ENCODE assay signal across 19 mouse cellular contexts in the genomic region with DNA sequence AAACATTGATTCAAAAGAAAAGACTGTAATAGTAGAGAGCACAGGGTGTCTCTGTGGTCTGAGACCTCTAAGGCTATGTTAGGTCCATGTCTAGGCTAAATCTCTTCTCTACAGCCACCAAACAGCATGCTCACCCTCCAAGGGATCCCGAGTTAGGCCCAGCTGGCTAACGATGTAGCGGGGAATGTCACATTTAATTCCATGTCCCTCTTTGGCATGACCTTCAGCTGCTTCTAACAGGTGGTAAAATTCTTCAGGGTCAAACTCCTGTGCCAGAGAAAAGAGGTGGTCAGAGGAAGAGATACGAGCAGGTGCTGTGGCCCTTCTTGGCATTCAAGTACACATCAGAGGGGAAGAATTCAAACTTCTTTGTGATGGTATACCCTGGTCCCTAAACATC.
DNase-seq lines count a peak whose midpoint lies in the region; ATAC-seq and TF ChIP-seq lines count a peak whose summit lies in the region.
"Had no signal": no experiment of that assay in that cellular context is flagged by ENCODE, and none has a peak within 500 bp of the region (broad histone marks: within the 10 kb centered on the region; RNA-seq: fewer than 3 reads in every experiment).

No protein-coding gene starts in this region.

- peak; percentile 20 for DNase-seq in intestine, embryonic 14.5 days (ENCODE audit: low spot score)
- DNase-seq in urinary bladder, adult 18-20 months (ENCODE audit: low spot score in 2 of 2), result no peak
- DNase-seq: adrenal gland, adult 2 months; adrenal gland, adult 8-10 months; adrenal gland, postnatal 10 days; adrenal gland, postnatal 14 days; adrenal gland, postnatal 25 days; adrenal gland, postnatal 36 days; B cell, adult 2 months; cerebellum, adult 11 months; cerebellum, adult 11-12 months; cerebellum, adult 18-20 months had no signal

- H3ac ChIP-seq in myocyte (ENCODE audit: control insufficient read depth, insufficient read length), result no peak overlapping the region

- 92% methylated on average over 4 of the region's 4 CpGs for WGBS in intestine, embryonic 14.5 days
- WGBS in intestine, embryonic 15.5 days, result 91% methylated on average over 4 of the region's 4 CpGs

- peaks cover 75% of the 10 kb centered on the region for H3K36me3 ChIP-seq in intestine, embryonic 14.5 days (ENCODE audit: control insufficient read depth, insufficient read depth, low read length)
- H3K36me3 ChIP-seq in intestine, embryonic 15.5 days, result peaks cover 42% of the 10 kb centered on the region
- peaks cover 53% of the 10 kb centered on the region for H3K36me3 ChIP-seq in myocyte (ENCODE audit: control insufficient read depth, insufficient read depth)

- H3K4me1 ChIP-seq in intestine, embryonic 14.5 days (replicated peaks; ENCODE audit: control insufficient read depth, insufficient read depth, low read length), result no peaks in the 10 kb centered on the region
- no peaks in the 10 kb centered on the region for H3K4me1 ChIP-seq in intestine, embryonic 15.5 days (replicated peaks)

- H3K9ac ChIP-seq in intestine, embryonic 14.5 days (ENCODE audit: low read length), result no peak overlapping the region
- no peak overlapping the region for H3K9ac ChIP-seq in intestine, embryonic 15.5 days

- H3K79me2 ChIP-seq in myocyte (ENCODE audit: control insufficient read depth, insufficient read depth), result no peaks in the 10 kb centered on the region

- H3K4me2 ChIP-seq in intestine, embryonic 14.5 days (ENCODE audit: low read length), result no peak overlapping the region
- no peak overlapping the region for H3K4me2 ChIP-seq in intestine, embryonic 15.5 days (replicated peaks)
- no peak overlapping the region for H3K4me2 ChIP-seq in myocyte (ENCODE audit: low read depth)

- H3K27me3 ChIP-seq in intestine, embryonic 14.5 days (replicated peaks; ENCODE audit: control insufficient read depth, insufficient read depth, low read length), result no peaks in the 10 kb centered on the region
- no peaks in the 10 kb centered on the region for H3K27me3 ChIP-seq in intestine, embryonic 15.5 days (replicated peaks)
- no peaks in the 10 kb centered on the region for H3K27me3 ChIP-seq in myocyte (ENCODE audit: control insufficient read depth, insufficient read depth, insufficient read length)
- H3K27me3 ChIP-seq: CH12.LX, Patski had no signal

- TF ChIP-seq POLR2A in myocyte (IDR thresholded peaks at IDR 0.05; ENCODE audit: insufficient read length, low read depth), result no peak

- no peaks in the 10 kb centered on the region for H3K9me3 ChIP-seq in intestine, embryonic 14.5 days (ENCODE audit: control insufficient read depth, low read length)
- no peaks in the 10 kb centered on the region for H3K9me3 ChIP-seq in intestine, embryonic 15.5 days
- H3K9me3 ChIP-seq: G1E had no signal

- ATAC-seq in intestine, embryonic 14.5 days (replicated peaks; ENCODE audit: low FRiP score, low TSS enrichment, low read depth), result no peak
- ATAC-seq in intestine, embryonic 15.5 days, result no peak
- ATAC-seq: activated CD4-positive, CD25-positive, alpha-beta regulatory T cell, adult 4 months; CD4-positive, CD25-positive, alpha-beta regulatory T cell, adult 4 months; Patski had no signal

- no peak overlapping the region for H3K4me3 ChIP-seq in intestine, embryonic 14.5 days (ENCODE audit: low read depth, low read length)
- H3K4me3 ChIP-seq in intestine, embryonic 15.5 days (replicated peaks), result no peak overlapping the region
- no peak overlapping the region for H3K4me3 ChIP-seq in myocyte

- H3K27ac ChIP-seq in intestine, embryonic 14.5 days (ENCODE audit: low read depth), result no peak overlapping the region
- H3K27ac ChIP-seq in intestine, embryonic 15.5 days, result no peak overlapping the region

TF ChIP-seq in myocyte, 11 proteins besides CTCF, POLR2A, EP300 and RAD21:
- TF ChIP-seq MAX (IDR thresholded peaks at IDR 0.05; ENCODE audit: low read depth) (no peak), TCF12 (IDR thresholded peaks at IDR 0.05; ENCODE audit: insufficient read depth, poor library complexity, severe bottlenecking) (peak; percentile 19), MYOD1 (IDR thresholded peaks at IDR 0.05; ENCODE audit: control insufficient read depth in 1 of 3, insufficient read length in 2 of 3, low read depth in 2 of 3) (peak; percentile 32 to 60 (median 34)), USF1 (IDR thresholded peaks at IDR 0.05; ENCODE audit: low read depth) (no peak), MYOG (IDR thresholded peaks at IDR 0.05; ENCODE audit: control insufficient read depth in 1 of 3, insufficient read depth in 1 of 3, insufficient read length in 2 of 3, low read depth in 2 of 3) (peak in 1 of 3 experiments; percentile 55), SRF (IDR thresholded peaks at IDR 0.05; ENCODE audit: control insufficient read depth, insufficient read length, low read depth) (no peak), CEBPB (IDR thresholded peaks at IDR 0.05; ENCODE audit: insufficient read depth, poor library complexity, severe bottlenecking) (no peak), TCF3 (IDR thresholded peaks at IDR 0.05; ENCODE audit: insufficient read length, low read depth) (no peak), POLR2AphosphoS2 (IDR thresholded peaks at IDR 0.05; ENCODE audit: insufficient read length, low read depth) (no peak), REST (IDR thresholded peaks at IDR 0.05; ENCODE audit: insufficient read depth, insufficient read length) (no peak), E2F4 (IDR thresholded peaks at IDR 0.05; ENCODE audit: insufficient read depth) (no peak)
